Mouse (Mus musculus): Measurements from ENCODE around the gene Scgb2b15. TPM values are rescaled to one million over a fixed set of nuclear protein-coding genes. Genes with fewer than 3 reads are reported as not detected.
"Not testable (repeated sequence)": the region's sequence is repeated elsewhere in the genome, so short reads cannot be mapped to it uniquely, and the experiment has no call there.

Scgb2b15 gene
- polyA plus RNA-seq (2011; ENCODE audit: insufficient read depth, insufficient read length, low read depth, missing spikeins): not detected in 2 replicates

DNA sequence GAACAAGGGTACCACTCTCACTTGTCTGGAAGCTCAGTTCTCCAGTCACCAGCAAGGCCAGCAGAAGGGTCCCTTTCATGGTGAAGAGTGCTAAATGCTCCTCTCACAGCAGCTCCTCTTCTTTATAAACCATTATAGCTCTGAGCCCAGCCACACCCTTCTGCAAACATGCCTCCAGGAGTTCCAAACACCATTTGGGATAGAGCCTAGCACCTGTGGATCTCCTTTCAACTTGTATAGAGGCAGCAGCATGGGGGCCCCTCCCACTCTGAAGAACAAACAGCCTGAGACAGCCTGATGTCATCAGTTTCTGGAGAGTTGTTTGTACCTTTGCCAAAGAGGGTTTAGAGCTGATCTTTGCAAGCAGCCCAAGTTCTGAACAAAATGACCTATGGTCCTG lies at the start of gene Scgb2b15:
Gene Scgb2b15, minus strand, starts transcription at position 101 of the 400 bp plus-strand sequence.
- not testable (repeated sequence) for H3K4me3 ChIP-seq (ENCODE audit: low read depth, low read length); H3K27me3 ChIP-seq (ENCODE audit: control insufficient read depth, insufficient read depth, low read length, poor library complexity, severe bottlenecking); H3K36me3 ChIP-seq (ENCODE audit: control insufficient read depth, insufficient read depth, low read length, poor library complexity, severe bottlenecking); H3K9me3 ChIP-seq (replicated peaks; ENCODE audit: control insufficient read depth, insufficient read depth, low read length, poor library complexity, severe bottlenecking); H3K27ac ChIP-seq (ENCODE audit: insufficient read depth, low read length); H3K4me1 ChIP-seq (ENCODE audit: control insufficient read depth, insufficient read depth, low read length); H3K9ac ChIP-seq (ENCODE audit: low read depth, poor library complexity, severe bottlenecking)

DNA sequence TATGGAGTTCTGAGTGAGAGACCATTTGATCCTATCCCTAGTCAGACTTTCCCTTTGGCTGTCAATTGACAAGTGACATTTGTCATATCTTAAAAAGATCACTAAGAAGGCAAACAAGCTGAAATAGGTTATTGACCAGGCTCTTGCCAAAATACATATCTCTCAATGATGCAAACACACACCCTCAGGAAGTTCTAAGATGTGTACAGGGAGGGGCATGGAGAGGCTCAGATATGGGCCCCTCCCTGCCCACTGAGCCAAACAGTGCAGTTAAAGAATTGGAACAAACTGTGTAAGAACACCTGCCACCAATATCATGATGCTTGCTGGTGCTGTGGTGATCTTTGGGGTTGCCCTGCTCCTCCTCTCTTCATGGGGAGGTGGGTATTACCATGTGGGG lies 6.8 kb upstream of the Scgb2b15 start, which contains the start of gene Scgb1b15:
Gene Scgb1b15, plus strand, starts transcription at position 301 of the 400 bp plus-strand sequence.
- not testable (repeated sequence) for H3K4me1 ChIP-seq (ENCODE audit: control insufficient read depth, insufficient read depth, low read length); H3K9ac ChIP-seq (ENCODE audit: low read depth, poor library complexity, severe bottlenecking); H3K27ac ChIP-seq (ENCODE audit: insufficient read depth, low read length); H3K27me3 ChIP-seq (ENCODE audit: control insufficient read depth, insufficient read depth, low read length, poor library complexity, severe bottlenecking); H3K9me3 ChIP-seq (replicated peaks; ENCODE audit: control insufficient read depth, insufficient read depth, low read length, poor library complexity, severe bottlenecking); H3K36me3 ChIP-seq (ENCODE audit: control insufficient read depth, insufficient read depth, low read length, poor library complexity, severe bottlenecking); H3K4me3 ChIP-seq (ENCODE audit: low read depth, low read length)

Other genes starting within 250 kb of the Scgb2b15 start
- not detected in 2 replicates for gene Scgb1b15, start 6.9 kb upstream of the Scgb2b15 start, polyA plus RNA-seq (2011; ENCODE audit: insufficient read depth, insufficient read length, low read depth, missing spikeins)
- gene Scgb2b17, start 226.9 kb upstream of the Scgb2b15 start, polyA plus RNA-seq (2011; ENCODE audit: insufficient read depth, insufficient read length, low read depth, missing spikeins): not detected in 2 replicates
- gene Scgb1b17, start 233.8 kb upstream of the Scgb2b15 start, polyA plus RNA-seq (2011; ENCODE audit: insufficient read depth, insufficient read length, low read depth, missing spikeins): not detected in 2 replicates